Mouse (Mus musculus) heart, embryonic 12.5 days (tissue): ENCODE measurements around the gene Enpp5. TPM values are rescaled to one million over a fixed set of nuclear protein-coding genes. Genes with fewer than 3 reads are reported as not detected.

Source experiments
- ATAC-seq: fragments of 200-750 bp; cut with Nextera tagmentation; 2 replicates; pipeline ENCODE4 v1.8.0; 2017; ENCODE audit warnings: moderate TSS enrichment, moderate library complexity; ENCODE audit not compliant: insufficient number of reproducible peaks, low FRiP score
- H3K27ac ChIP-seq: fragments of 300-500 bp; sonication (generic); 2 replicates; pipeline ENCODE4 v1.5.1; 2016; ENCODE audit warnings: mild to moderate bottlenecking, moderate library complexity; ENCODE audit not compliant: poor library complexity, severe bottlenecking
- H3K27me3 ChIP-seq: fragments of 300-500 bp; sonication (generic); replicated peaks from 2 replicates; pipeline ENCODE4 v1.6.1; 2016; ENCODE audit warnings: mild to moderate bottlenecking, moderate library complexity
- H3K36me3 ChIP-seq: fragments of 300-500 bp; sonication (generic); 2 replicates; pipeline ENCODE4 v1.6.1; 2016; ENCODE audit warnings: mild to moderate bottlenecking, moderate library complexity
- H3K4me1 ChIP-seq: fragments of 300-500 bp; sonication (generic); replicated peaks from 2 replicates; pipeline ENCODE4 v1.6.1; 2016; ENCODE audit warnings: mild to moderate bottlenecking
- H3K4me2 ChIP-seq: fragments of 300-500 bp; sonication (generic); 2 replicates; pipeline ENCODE4 v1.6.1; 2016; ENCODE audit warnings: mild to moderate bottlenecking, moderate library complexity
- H3K4me3 ChIP-seq: fragments of 300-500 bp; sonication (generic); 2 replicates; pipeline ENCODE4 v1.5.1; 2016; ENCODE audit warnings: mild to moderate bottlenecking
- H3K9ac ChIP-seq: fragments of 300-500 bp; sonication (generic); 2 replicates; pipeline ENCODE4 v1.6.1; 2016; ENCODE audit warnings: mild to moderate bottlenecking, moderate library complexity
- H3K9me3 ChIP-seq: fragments of 300-500 bp; sonication (generic); replicated peaks from 2 replicates; pipeline ENCODE4 v1.6.1; 2016; ENCODE audit warnings: mild to moderate bottlenecking, moderate library complexity
- WGBS: fragments of 180-500 bp; shearing (Covaris S2); methylation state at CpG from one replicate; pipeline ENCODE4 v1.1.7; 2016; 5-methylcytosine and 5-hydroxymethylcytosine counted together
- polyA plus RNA-seq: library from polyadenylated mRNA; unstranded; fragments of >200 nt; fragmentation: Nextera tagmentation; extraction: Ambion mirVana; gene quantifications from 2 replicates; pipeline ENCODE4 v1.2.1, GENCODE M21; 2016

Enpp5 gene
- polyA plus RNA-seq: 13.8 and 14.6 TPM in 2 replicates

- Histone ChIP-seq H3K4me1 (no peaks in the 10 kb centered on the region), H3K36me3 (peaks cover 6% of the 10 kb centered on the region), H3K4me3 (peak within 1 kb of the TSS; percentile 88), H3K9ac (peak within 1 kb of the TSS; percentile 79), H3K9me3 (no peaks in the 10 kb centered on the region), H3K27me3 (peaks cover 4% of the 10 kb centered on the region; the same call in 1 of the 2 replicates), H3K4me2 (peak within 1 kb of the TSS; percentile 97), H3K27ac (no peak within 1 kb of the TSS)
- ATAC-seq: peak; percentile 83
- under 1% methylated on average over 31 of the region's 31 CpGs for WGBS
These were observed at the start of gene Enpp5 for GRCm38 (mm10) chr17:44078631-44079350. TSS of gene Enpp5 (plus strand) at chr17:44078813.

DNA sequence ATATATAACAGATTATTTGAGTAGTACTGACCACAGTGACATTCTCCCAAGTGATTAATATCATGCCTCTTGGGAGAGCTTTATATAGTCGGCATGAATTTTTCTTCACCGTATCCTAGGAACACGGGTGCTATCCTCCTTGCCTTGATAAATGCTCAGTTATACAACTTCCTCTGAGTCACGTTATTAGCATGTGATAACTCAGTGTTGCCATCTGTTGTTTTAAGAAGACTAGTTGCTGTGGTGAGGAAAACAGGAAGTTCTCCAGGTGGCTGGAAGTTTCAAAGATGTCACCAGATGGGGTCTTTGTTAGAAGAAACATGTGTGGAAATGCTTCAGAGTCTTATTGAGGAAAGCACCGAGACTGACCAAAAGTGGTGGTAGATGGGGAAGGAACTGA, 49.0 kb upstream of the Enpp5 start:
- WGBS: 56% methylated on average over 5 of the region's 5 CpGs
- Histone ChIP-seq H3K9ac (no peak overlapping the region), H3K4me3 (no peak overlapping the region), H3K27me3 (no peaks in the 10 kb centered on the region), H3K27ac (no peak overlapping the region), H3K4me1 (peaks cover 37% of the 10 kb centered on the region), H3K9me3 (no peaks in the 10 kb centered on the region), H3K4me2 (no peak overlapping the region), H3K36me3 (no peaks in the 10 kb centered on the region)
- ATAC-seq: no peak

DNA sequence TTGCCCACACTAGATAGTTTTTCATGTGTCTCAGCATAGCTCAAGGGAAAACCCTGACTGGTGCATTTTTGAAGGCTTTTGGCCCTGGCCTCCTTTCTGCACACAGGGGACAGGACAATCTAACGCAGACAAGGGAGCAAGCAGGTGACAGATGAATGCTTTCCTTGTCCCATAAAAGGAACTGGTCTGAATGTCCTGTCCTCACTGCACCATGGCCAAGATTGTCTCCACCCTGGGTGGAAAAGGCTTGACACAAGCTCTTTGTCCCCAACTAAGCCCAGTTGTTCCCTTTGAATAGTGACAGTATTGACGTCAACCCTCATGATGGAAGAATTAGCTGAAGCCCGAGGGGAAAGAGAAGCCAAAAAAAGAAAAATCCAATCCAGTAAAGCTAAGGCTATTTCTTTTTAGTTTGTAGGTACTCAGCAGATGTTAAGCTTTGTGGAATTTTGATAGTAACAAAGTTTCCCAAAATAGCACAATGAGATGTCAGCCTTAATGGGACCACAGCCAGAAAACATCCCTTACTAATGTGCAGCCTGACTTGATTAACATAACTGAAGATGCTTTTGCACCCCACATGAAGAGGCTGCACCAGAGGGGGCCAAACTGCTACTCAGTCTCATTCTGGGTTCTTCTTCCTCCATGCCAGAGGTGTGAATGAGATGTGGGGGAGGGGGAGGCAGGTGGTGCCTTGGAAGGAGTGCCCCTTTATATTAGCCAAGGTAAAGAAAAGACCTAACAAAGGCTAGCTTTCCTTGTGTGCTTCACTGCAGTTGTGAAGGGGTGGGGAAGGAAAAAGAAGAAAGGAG, 47.6 kb upstream of the Enpp5 start:
- Histone ChIP-seq H3K9ac (no peak overlapping the region), H3K4me2 (no peak overlapping the region), H3K27ac (peak overlapping the region; percentile 53; the same call in 1 of the 2 replicates), H3K36me3 (no peaks in the 10 kb centered on the region), H3K27me3 (no peaks in the 10 kb centered on the region), H3K9me3 (no peaks in the 10 kb centered on the region), H3K4me3 (no peak overlapping the region), H3K4me1 (peaks cover 32% of the 10 kb centered on the region)
- WGBS: 43% methylated on average over 3 of the region's 3 CpGs
- no peak for ATAC-seq

DNA sequence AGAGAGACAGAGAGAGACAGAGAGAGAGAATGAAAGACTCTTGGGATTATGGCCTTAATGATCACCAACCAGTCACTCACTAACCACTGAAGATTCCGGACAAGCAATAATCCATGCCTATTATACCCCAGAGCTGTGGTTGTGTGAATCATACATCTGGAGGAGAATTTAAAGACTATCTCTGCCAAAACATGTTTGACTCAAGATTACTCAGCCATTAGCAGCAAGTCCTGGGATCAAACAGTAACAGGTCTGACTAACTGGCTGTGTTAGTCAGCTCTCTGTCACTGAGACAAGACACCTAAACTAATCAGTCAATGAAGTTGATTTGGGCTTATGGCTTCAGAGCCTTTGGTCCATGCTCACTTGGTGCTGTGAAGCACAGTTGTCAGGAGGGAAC, 43.6 kb upstream of the Enpp5 start:
- H3K4me1 ChIP-seq: peaks cover 15% of the 10 kb centered on the region
- no peaks in the 10 kb centered on the region for H3K36me3 ChIP-seq
- no peaks in the 10 kb centered on the region for H3K27me3 ChIP-seq
- no peak overlapping the region for H3K27ac ChIP-seq
- no peak overlapping the region for H3K4me2 ChIP-seq
- 91% methylated on average over 1 of the region's 1 CpGs for WGBS
- no peak overlapping the region for H3K9ac ChIP-seq
- no peak for ATAC-seq
- H3K4me3 ChIP-seq: no peak overlapping the region
- no peaks in the 10 kb centered on the region for H3K9me3 ChIP-seq

DNA sequence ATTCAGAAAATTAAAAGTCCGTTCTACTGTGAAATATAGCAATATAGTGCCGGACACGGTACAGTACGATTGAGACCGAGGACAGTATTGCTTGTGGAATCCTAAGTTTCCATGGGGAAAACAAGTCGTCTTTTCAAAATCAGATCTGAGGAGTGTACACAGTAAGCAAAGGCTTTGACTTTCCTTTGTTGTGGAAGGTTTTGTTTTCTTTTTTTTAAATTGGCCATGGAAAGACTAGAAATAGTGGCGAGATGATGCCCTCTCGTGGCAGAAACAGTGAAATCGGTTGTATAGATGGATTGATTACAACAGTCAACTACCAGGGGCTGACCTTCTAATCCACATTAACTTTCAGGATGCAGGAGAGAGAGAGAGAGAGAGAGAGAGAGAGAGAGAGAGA, 40.0 kb upstream of the Enpp5 start:
- Histone ChIP-seq H3K4me2 (no peak overlapping the region), H3K9me3 (no peaks in the 10 kb centered on the region), H3K9ac (no peak overlapping the region), H3K4me1 (no peaks in the 10 kb centered on the region), H3K4me3 (no peak overlapping the region), H3K27me3 (no peaks in the 10 kb centered on the region), H3K27ac (no peak overlapping the region), H3K36me3 (no peaks in the 10 kb centered on the region)
- ATAC-seq: no peak
- 64% methylated on average over 9 of the region's 9 CpGs for WGBS

DNA sequence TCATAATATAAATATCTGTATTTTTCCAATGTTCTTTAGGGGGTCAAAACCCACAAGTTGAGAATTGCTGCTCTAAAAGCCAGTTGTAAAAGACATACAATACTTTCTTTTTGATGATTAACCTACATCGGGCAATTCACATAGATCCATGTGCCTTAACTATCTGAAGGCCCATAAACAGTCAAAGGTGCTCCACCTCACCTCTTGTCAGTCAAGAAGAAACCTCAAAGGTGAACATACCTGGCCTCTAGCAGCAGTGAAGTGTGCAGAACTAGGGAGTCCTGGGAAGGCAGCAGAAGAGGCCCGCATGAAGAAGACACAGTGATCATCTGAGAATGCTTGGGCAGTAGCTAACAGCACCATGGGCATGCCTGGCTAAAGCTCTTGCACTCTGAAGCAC, 38.2 kb upstream of the Enpp5 start:
- Histone ChIP-seq H3K9me3 (no peaks in the 10 kb centered on the region), H3K36me3 (no peaks in the 10 kb centered on the region), H3K27me3 (no peaks in the 10 kb centered on the region), H3K4me3 (no peak overlapping the region), H3K27ac (no peak overlapping the region), H3K9ac (no peak overlapping the region), H3K4me1 (no peaks in the 10 kb centered on the region), H3K4me2 (no peak overlapping the region)
- 88% methylated on average over 2 of the region's 2 CpGs for WGBS
- ATAC-seq: no peak

DNA sequence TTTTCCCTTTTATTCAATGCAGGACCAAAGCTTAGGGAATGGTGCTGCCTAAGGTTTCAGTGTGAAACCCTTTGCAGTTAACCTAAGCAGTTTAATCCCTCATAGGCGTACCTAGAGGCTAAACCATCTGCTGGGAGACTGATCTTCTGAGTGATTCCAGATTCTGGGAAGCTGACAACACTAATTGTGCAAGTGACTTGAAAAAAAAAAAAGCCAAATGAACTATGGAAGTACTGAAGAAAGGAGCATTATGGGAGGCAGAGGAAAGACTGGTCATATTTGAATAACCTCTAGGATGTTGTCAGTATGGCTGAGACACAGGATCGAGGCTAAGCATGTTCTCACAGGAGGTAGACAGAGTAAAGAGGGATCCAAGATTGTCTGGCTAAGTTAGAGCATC, 36.3 kb upstream of the Enpp5 start:
- no peak overlapping the region for H3K9ac ChIP-seq
- 70% methylated on average over 2 of the region's 2 CpGs for WGBS
- no peak overlapping the region for H3K4me2 ChIP-seq
- no peak for ATAC-seq
- no peak overlapping the region for H3K4me3 ChIP-seq
- H3K27me3 ChIP-seq: no peaks in the 10 kb centered on the region
- no peak overlapping the region for H3K27ac ChIP-seq
- no peaks in the 10 kb centered on the region for H3K36me3 ChIP-seq
- H3K4me1 ChIP-seq: no peaks in the 10 kb centered on the region
- H3K9me3 ChIP-seq: no peaks in the 10 kb centered on the region

DNA sequence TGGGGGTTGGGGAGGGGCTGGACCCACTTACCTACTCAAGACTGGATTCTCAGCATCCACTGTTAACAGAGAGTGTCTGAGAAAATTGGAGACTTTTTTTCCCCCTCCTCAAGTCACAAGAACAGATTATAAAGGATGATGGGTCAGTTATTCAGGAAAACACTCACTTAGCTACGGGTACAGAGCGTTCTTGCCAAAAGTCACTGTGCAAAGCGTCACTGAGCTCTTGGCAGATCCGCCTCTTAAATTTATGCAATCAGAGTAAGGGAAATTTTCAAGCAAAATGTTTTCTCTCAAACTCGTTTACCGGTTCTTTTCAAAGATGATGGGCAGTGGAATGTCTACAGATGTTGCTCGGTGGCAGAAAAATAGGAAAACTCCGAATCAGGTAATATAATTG, 35.8 kb upstream of the Enpp5 start:
- H3K27ac ChIP-seq: no peak overlapping the region
- no peaks in the 10 kb centered on the region for H3K4me1 ChIP-seq
- H3K9me3 ChIP-seq: no peaks in the 10 kb centered on the region
- no peak overlapping the region for H3K4me3 ChIP-seq
- H3K9ac ChIP-seq: no peak overlapping the region
- no peak for ATAC-seq
- no peaks in the 10 kb centered on the region for H3K27me3 ChIP-seq
- WGBS: 82% methylated on average over 8 of the region's 8 CpGs
- no peak overlapping the region for H3K4me2 ChIP-seq
- no peaks in the 10 kb centered on the region for H3K36me3 ChIP-seq

DNA sequence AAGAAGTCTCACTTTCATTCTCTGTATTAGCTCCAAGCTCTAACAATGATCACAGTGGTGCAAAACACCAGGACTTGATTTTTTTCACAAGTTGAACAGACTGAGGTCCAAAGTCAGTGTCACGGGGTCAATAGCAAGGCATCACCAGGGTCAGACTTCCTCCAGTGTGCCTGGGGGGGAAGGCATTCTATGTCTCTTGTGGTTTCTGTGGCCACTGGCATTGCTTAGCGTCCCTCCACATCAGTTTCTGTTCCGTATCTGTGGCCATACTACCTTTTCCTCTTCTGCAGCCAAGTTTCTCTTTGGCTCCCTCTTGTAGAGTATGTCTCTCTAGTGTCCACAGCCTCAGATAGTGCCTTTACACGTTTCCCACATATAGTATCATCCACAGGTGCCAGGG, 25.2 kb upstream of the Enpp5 start:
- Histone ChIP-seq H3K4me3 (no peak overlapping the region), H3K27me3 (no peaks in the 10 kb centered on the region), H3K9ac (no peak overlapping the region), H3K9me3 (no peaks in the 10 kb centered on the region), H3K27ac (no peak overlapping the region), H3K4me1 (no peaks in the 10 kb centered on the region), H3K4me2 (no peak overlapping the region), H3K36me3 (no peaks in the 10 kb centered on the region)
- WGBS: 66% methylated on average over 4 of the region's 4 CpGs
- ATAC-seq: no peak

DNA sequence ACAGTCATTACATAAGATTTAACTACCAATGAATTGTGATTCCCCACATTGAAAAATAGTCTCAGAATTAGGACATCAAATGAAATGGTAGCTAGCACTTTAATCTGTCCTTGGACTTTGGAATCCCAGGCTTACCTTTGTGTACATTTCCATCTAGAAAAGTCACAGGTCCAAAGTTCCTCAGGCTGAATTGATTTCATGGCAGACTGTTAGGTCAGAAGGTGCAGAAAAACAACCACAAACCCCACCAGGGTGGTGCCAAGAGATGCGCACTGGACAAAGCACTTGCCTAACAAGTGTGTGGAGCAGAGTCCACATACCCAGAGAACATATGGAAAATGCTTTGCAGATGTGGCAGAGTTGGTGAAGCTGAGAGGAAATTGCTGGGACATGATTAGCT, 21.5 kb upstream of the Enpp5 start:
- Histone ChIP-seq H3K4me2 (no peak overlapping the region), H3K4me1 (no peaks in the 10 kb centered on the region), H3K27me3 (no peaks in the 10 kb centered on the region), H3K9me3 (no peaks in the 10 kb centered on the region), H3K36me3 (no peaks in the 10 kb centered on the region), H3K27ac (no peak overlapping the region), H3K4me3 (no peak overlapping the region), H3K9ac (no peak overlapping the region)
- no peak for ATAC-seq
- 91% methylated on average over 1 of the region's 1 CpGs for WGBS

DNA sequence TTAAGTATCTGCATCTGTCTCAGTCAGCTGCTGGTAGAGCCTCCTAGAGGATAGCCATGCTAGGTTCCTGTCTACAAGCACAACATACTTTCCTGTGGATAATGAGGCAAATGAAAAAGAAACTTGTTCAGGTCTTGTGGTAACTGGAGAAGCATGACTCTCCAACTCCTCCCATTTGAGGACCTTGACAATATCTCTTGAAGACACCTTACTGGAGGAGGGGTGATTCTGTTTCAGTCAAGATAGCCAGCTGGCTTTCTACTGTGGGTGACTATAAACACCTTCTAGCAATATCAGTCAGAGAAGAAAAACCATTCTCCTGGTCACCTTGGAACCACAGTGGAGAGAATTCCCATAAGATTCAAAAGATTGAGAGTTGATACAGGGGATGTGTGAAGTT, 20.5 kb upstream of the Enpp5 start:
- H3K36me3 ChIP-seq: no peaks in the 10 kb centered on the region
- H3K4me3 ChIP-seq: no peak overlapping the region
- H3K4me2 ChIP-seq: no peak overlapping the region
- no peaks in the 10 kb centered on the region for H3K4me1 ChIP-seq
- no peak overlapping the region for H3K27ac ChIP-seq
- H3K9me3 ChIP-seq: no peaks in the 10 kb centered on the region
- ATAC-seq: no peak
- no peaks in the 10 kb centered on the region for H3K27me3 ChIP-seq
- H3K9ac ChIP-seq: no peak overlapping the region
